Mouse (Mus musculus) Patski (cell line): Measurements from ENCODE around the gene Nr4a1. TPM values are rescaled to one million over a fixed set of nuclear protein-coding genes. Genes with fewer than 3 reads are reported as not detected.
A peak's percentile ranks its signal among the peaks of the same experiment; 100 is the strongest.

Source experiments
- ATAC-seq: fragments of 100-300 bp; one replicate; pipeline ENCODE4 v1.8.0; 2021
- CTCF ChIA-PET: fragments of 350-600 bp; sonication (Branson Sonifier 250); formaldehyde crosslinking; loops from one replicate; lab custom pipeline; 2022; ENCODE audit warnings: inconsistent platforms; lab: Charles Lee
- POLR2A ChIA-PET: fragments of 350-600 bp; sonication (Branson Sonifier 250); formaldehyde crosslinking; loops from one replicate; lab custom pipeline; 2022; ENCODE audit warnings: antibody characterized with exemption, inconsistent platforms; lab: Charles Lee
- DNase-seq: peaks from one replicate; pipeline ENCODE4 v3.0.0-alpha.2; 2011; ENCODE audit warnings: low read depth, low spot score
- H3K27me3 ChIP-seq: fragments of 371-371 bp; one replicate; pipeline ENCODE4 v1.5.1; 2021
- CTCF ChIP-seq: fragments of 100-300 bp; IDR thresholded peaks from one replicate; pipeline ENCODE4 v1.5.1; 2021
- in situ Hi-C: fragments of 300-500 bp; cut with MboI; formaldehyde crosslinking; loops from 3 replicates; pipeline ENCODE4 v1.11.1; 2018; ENCODE audit warnings: low pct_unique_long_range_greater_than_20kb, mixed read lengths
- polyA plus RNA-seq: library from polyadenylated mRNA; unstranded; gene quantifications from one replicate; pipeline ENCODE4 v1.2.3, GENCODE M21; 2021

The Nr4a1 gene
- polyA plus RNA-seq, 1 experiment from 2014 or later = 2.2 TPM

- TF ChIP-seq CTCF = no peak
- DNase-seq = no peak
- in situ Hi-C loops = no loop called here
- POLR2A ChIA-PET = interaction anchor here (0.6 to 3.8 kb wide), 3 partner anchors 14 to 53 kb away, joined by 3 to 29 read pairs (median 4); no protein-coding TSS in a partner anchor
- ATAC-seq = no peak
- no peaks in the 10 kb centered on the region for H3K27me3 ChIP-seq
- CTCF ChIA-PET = interaction anchor here (1.8 to 8.2 kb wide), 3 partner anchors 10 to 13 kb away, joined by 4 to 92 read pairs (median 28); no protein-coding TSS in a partner anchor
Observed at GRCm38 (mm10) chr15:101222897-101223482, 31.1 kb upstream of the Nr4a1 start.

DNA sequence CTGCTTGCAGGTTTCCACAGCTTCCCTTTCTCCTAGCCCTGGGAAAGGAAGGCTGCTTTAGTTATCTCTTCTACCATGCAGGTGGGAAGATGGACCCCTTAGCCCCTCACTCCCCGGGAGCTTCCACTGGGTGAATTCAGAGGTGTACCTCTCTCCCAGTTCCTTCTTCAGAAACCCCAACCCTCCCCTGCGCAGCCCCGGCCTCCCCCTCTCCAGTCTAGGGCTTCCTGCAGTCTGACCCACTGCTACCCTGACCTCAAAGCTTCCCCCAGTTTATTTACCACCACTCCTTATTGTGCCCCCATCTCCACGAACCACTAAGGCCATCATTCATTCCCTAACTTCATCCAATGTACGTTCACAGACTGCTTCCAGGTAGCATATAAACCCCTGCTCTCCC lies 30.5 kb upstream of the Nr4a1 start:
- DNase-seq (no peak), ATAC-seq (no peak)
- no peak for TF ChIP-seq CTCF
- in situ Hi-C loops = no loop called here
- ChIA-PET CTCF (interaction anchor here (1.8 to 8.2 kb wide), 3 partner anchors 9 to 13 kb away, joined by 4 to 92 read pairs (median 28); no protein-coding TSS in a partner anchor), POLR2A (interaction anchor here (0.6 to 3.8 kb wide), 3 partner anchors 13 to 53 kb away, joined by 3 to 29 read pairs (median 4); no protein-coding TSS in a partner anchor)
- no peaks in the 10 kb centered on the region for H3K27me3 ChIP-seq

DNA sequence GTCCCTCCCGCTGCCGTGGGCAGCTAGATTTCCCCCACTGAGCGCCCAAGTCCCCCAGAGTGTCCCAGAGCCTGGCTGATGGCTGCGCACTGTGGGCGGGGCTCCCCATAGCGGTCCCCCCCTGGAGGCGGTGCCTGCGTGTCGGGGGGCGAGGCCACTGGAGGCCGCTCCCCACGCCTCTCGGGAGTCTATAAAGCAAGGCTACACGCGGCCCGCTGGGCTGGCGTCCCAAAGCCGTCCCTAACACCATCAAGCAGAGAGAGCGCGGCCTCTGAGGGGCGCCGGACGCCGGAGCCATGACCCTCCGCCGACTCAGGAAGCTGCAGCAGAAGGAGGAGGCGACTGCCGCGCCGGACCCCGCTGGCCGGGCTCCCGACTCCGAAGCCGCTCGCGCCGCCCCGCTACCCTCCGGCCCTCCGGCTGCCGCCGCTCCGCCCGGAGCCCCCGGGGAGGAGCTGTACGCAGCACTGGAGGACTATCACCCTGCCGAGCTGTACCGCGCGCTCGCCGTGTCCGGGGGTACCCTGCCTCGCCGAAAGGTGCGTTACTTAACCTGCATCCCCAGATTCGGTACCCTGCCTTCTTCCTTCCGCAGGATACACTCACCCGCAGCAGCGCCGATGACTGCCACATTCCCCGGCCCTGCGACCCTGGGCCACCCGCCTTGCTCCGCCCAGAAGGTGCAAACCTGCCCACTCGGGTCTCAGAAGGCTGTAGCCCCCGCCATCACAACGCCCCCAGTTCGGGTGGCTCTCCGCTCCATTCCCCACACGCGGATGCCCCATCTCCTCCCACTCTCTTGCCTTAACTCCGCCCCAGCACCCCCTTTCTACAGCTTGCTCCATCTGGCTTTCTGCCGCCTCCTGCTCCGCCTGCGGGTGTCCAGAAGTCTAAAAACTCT lies 29.8 kb upstream of the Nr4a1 start, which contains the start of gene Grasp:
Grasp (plus strand) TSS at position 183 of the 901 bp plus-strand sequence.
- peak; percentile 51 for ATAC-seq
- CTCF ChIA-PET = interaction anchor here (1.4 to 8.2 kb wide), 4 partner anchors 8 to 18 kb away, joined by 3 to 92 read pairs (median 16); no protein-coding TSS in a partner anchor
- H3K27me3 ChIP-seq = no peaks in the 10 kb centered on the region
- POLR2A ChIA-PET = interaction anchor here (0.6 to 3.8 kb wide), 4 partner anchors 11 to 362 kb away, joined by 3 to 29 read pairs (median 8); no protein-coding TSS in a partner anchor
- DNase-seq = no peak
- in situ Hi-C loops = no loop called here
- no peak for TF ChIP-seq CTCF

- no peak for DNase-seq
Observed at GRCm38 (mm10) chr15:101224977-101225376, 29.1 kb upstream of the Nr4a1 start.

GRCm38 (mm10) chr15:101227971-101228370 lies 26.1 kb upstream of the Nr4a1 start:
- TF ChIP-seq CTCF = no peak
- DNase-seq (no peak), ATAC-seq (no peak)
- ChIA-PET CTCF (interaction anchor here (0.9 to 2.2 kb wide), 3 partner anchors 8 to 55 kb away, joined by 3 to 7 read pairs (median 4); no protein-coding TSS in a partner anchor), POLR2A (no interaction called here)
- H3K27me3 ChIP-seq = no peaks in the 10 kb centered on the region
- in situ Hi-C loops = no loop called here

More at GRCm38 (mm10) chr15:101224977-101225376, 29.1 kb upstream of the Nr4a1 start:
- in situ Hi-C loops = no loop called here
- CTCF ChIA-PET = interaction anchor here (1.4 to 8.2 kb wide), 2 partner anchors 11 to 17 kb away, joined by 3 to 92 read pairs; no protein-coding TSS in a partner anchor
- no peaks in the 10 kb centered on the region for H3K27me3 ChIP-seq
- TF ChIP-seq CTCF = no peak
- no peak for ATAC-seq
- POLR2A ChIA-PET = interaction anchor here (0.6 to 2.0 kb wide), 4 partner anchors 10 to 607 kb away, joined by 3 to 12 read pairs (median 3); no protein-coding TSS in a partner anchor

DNA sequence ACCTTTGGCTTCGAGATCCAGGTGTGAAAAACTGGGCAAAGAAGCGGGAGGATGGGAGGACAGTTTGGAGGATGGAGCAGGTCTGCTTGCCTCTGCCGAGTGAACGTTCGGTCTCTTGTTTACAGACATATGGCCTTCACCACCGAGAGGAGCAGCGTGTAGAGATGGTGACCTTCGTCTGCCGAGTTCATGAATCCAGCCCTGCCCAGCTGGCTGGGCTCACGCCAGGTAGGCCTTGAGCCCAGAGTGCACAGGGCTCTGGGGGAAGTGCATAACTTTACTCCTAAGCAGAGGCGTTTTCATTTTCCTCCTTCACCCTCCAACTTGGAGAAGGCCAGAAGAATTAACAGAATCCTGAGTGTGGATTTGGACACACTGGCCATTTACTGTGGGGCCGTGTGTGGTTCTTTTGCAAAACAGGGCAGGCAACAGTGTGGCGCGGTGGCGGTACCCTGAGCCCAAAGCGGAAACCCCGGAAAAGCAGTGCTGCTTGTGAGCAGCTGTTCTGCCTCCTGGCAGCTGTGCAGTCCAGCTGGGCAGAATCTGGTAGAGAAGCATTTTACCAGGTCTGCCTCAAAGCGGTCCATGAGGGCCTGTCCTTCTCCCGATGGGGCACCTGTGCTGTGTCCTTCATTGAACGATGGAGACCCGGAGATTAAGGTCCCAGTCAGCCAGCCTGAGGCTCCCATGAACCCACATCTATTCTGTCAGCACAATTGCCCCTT lies 25.0 kb upstream of the Nr4a1 start:
- DNase-seq = no peak
- ChIA-PET CTCF (interaction anchor here (2.2 kb wide), 1 partner anchor 9 kb away, joined by 7 read pairs; no protein-coding TSS in a partner anchor), POLR2A (no interaction called here)
- in situ Hi-C loops = no loop called here
- no peak for TF ChIP-seq CTCF
- no peaks in the 10 kb centered on the region for H3K27me3 ChIP-seq
- no peak for ATAC-seq

DNA sequence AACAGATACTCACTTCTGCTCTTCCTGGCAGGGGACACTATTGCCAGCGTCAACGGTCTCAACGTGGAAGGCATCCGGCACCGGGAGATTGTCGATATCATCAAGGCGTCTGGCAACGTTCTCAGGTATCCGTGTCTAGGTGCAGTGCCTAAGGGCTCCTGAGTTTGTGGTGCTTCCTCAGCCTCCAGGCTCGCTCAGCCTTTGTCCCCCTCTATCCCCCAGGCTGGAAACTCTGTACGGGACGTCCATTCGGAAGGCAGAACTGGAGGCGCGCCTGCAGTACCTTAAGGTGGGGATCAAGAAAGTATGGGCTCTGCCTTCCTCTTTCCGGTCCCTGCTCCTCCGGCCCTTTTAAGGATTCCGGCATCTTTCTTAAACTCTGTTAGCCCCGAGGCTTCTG lies 23.6 kb upstream of the Nr4a1 start:
- DNase-seq (no peak), ATAC-seq (no peak)
- TF ChIP-seq CTCF = no peak
- in situ Hi-C loops = no loop called here
- ChIA-PET CTCF (interaction anchor here (1.0 kb wide), 1 partner anchor 53 kb away, joined by 3 read pairs; no protein-coding TSS in a partner anchor), POLR2A (no interaction called here)
- H3K27me3 ChIP-seq = no peaks in the 10 kb centered on the region

GRCm38 (mm10) chr15:101230995-101231647 lies 22.9 kb upstream of the Nr4a1 start:
- TF ChIP-seq CTCF = no peak
- in situ Hi-C loops = no loop called here
- POLR2A ChIA-PET = no interaction called here
- no peak for ATAC-seq
- CTCF ChIA-PET = interaction anchor here (1.0 kb wide), 1 partner anchor 52 kb away, joined by 3 read pairs; no protein-coding TSS in a partner anchor
- DNase-seq = no peak
- no peaks in the 10 kb centered on the region for H3K27me3 ChIP-seq

GRCm38 (mm10) chr15:101231648-101232180 lies 22.4 kb upstream of the Nr4a1 start:
- in situ Hi-C loops = no loop called here
- DNase-seq = no peak
- no peaks in the 10 kb centered on the region for H3K27me3 ChIP-seq
- CTCF ChIA-PET = no interaction called here
- POLR2A ChIA-PET = interaction anchor here (1.1 kb wide), 1 partner anchor 14 kb away, joined by 4 read pairs; no protein-coding TSS in a partner anchor
- TF ChIP-seq CTCF = no peak
- no peak for ATAC-seq
